Mouse (Mus musculus): ENCODE results near the gene Fam78b.

DNA sequence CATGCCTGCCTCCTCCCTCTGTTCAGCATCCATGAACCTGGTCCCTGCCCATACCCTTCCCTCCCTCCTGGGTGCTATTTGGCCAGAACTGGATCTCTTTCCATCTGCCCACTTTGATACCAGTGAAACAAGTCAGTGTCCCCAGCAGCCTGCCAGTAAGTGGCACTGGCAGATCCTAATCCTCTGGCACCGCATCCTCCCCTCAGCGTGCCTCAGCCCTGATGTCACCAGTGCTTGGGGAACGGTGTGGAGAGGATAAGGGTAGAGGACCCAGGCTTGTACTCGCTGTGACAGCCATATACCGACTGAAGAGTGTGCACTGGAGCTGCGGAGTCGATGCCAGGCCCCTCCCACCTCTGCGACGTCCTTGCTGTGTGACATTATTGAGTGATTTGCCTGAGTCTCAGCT lies 65.7 kb downstream of the Fam78b start:
- TF ChIP-seq CTCF (IDR thresholded peaks at IDR 0.05; ENCODE audit: low read depth, low read length) (no peak), EP300 (IDR thresholded peaks at IDR 0.05; ENCODE audit: insufficient read depth, low read depth, low read length) (no peak), POLR2A (IDR thresholded peaks at IDR 0.05; ENCODE audit: insufficient read depth, low read length) (no peak)

Measured in ES-Bruce4 (cell line).